In the genomic region with DNA sequence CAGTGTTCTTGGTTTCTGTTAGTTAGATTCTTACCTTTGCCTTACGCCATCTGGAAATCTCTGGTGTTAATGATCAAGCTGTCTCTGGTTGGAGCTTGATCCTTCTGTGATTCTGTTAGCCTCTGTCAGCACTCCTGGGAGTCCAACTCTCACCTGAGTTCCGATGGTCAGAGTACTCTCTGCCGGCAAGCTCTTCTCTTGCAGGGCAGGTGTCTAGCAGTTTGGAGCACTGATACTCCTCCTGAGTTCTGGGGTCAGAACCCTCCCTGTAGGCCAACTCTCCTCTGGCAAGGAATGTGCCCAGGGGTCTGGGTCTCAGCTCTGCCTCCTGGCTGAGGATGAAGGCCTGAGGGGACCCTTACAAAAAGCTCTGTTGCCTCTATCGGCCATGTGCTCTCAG, we compare ENCODE assay signal across 14 mouse cellular contexts. TPM values are rescaled to one million over a fixed set of nuclear protein-coding genes. Genes with fewer than 3 reads are reported as not detected.
"Had no signal": no experiment of that assay in that cellular context is flagged by ENCODE, and none has a peak within 500 bp of the region (broad histone marks: within the 10 kb centered on the region; RNA-seq: fewer than 3 reads in every experiment).

No protein-coding gene starts in this region.

RNA-seq across cellular contexts. Expression of gene Mup8, which starts 40.3 kb away (rescaled TPM):
- polyA plus RNA-seq: neural tube, embryonic 12.5 days; neural tube, embryonic 13.5 days; neural tube, embryonic 14.5 days; neural tube, embryonic 15.5 days; small intestine, adult 2 months; spleen, adult 2 months; stomach, embryonic 14.5 days; stomach, embryonic 15.5 days; stomach, embryonic 16.5 days; stomach, postnatal 0 days; testis, adult 2 months; thymus, adult 2 months; thymus, postnatal 0 days; urinary bladder, adult 2 months had no signal
